Comparison of ENCODE assay signal across 9 mouse cellular contexts in genomic region chr5:37826706-37827625, GRCm38 (mm10). TPM values are rescaled to one million over a fixed set of nuclear protein-coding genes. Genes with fewer than 3 reads are reported as not detected.
DNase-seq lines count a peak whose midpoint lies in the region; ATAC-seq and TF ChIP-seq lines count a peak whose summit lies in the region.
"Had no signal": no experiment of that assay in that cellular context is flagged by ENCODE, and none has a peak within 500 bp of the region (broad histone marks: within the 10 kb centered on the region; RNA-seq: fewer than 3 reads in every experiment).

No protein-coding gene starts in this region.

- no peak overlapping the region for H3K9ac ChIP-seq in heart, embryonic 15.5 days

- ATAC-seq in heart, embryonic 15.5 days (replicated peaks; ENCODE audit: insufficient number of reproducible peaks, insufficient read depth, low FRiP score, low read depth) = no peak
- ATAC-seq in megakaryocyte progenitor cell, adult 5-6 weeks (replicated peaks; ENCODE audit: poor library complexity) = 0 out of 2 replicates have a peak, but pooled peaks have one; percentile 15

- 1% methylated on average over 59 of the region's 59 CpGs for WGBS in heart, embryonic 15.5 days

- peaks cover 3% of the 10 kb centered on the region; the same call in 1 of the 2 replicates for H3K4me1 ChIP-seq in brown adipose tissue, adult 24 weeks (ENCODE audit: control insufficient read depth, insufficient read depth, insufficient read length, low read length)
- peaks cover 40% of the 10 kb centered on the region for H3K4me1 ChIP-seq in heart, embryonic 15.5 days (replicated peaks)

- no peaks in the 10 kb centered on the region for H3K36me3 ChIP-seq in heart, embryonic 15.5 days

- intact Hi-C loops in gastrocnemius, adult 2 months (cut with DNase I) = no loop called here
- intact Hi-C loops in gastrocnemius, postnatal 14 days (cut with DNase I; ENCODE audit: low total_unique reads) = no loop called here

- H3K27me3 ChIP-seq in heart, embryonic 15.5 days = peaks cover 97% of the 10 kb centered on the region

- H3K27ac ChIP-seq in gastrocnemius, adult 2 months = no peak overlapping the region
- H3K27ac ChIP-seq in brown adipose tissue, adult 24 weeks (replicated peaks; ENCODE audit: low read depth, low read length) = no peak overlapping the region
- H3K27ac ChIP-seq in heart, embryonic 15.5 days = no peak overlapping the region

- no peaks in the 10 kb centered on the region for H3K9me3 ChIP-seq in heart, embryonic 15.5 days (replicated peaks)

- H3K4me3 ChIP-seq in gastrocnemius, adult 2 months = peak overlapping the region; percentile 55
- peak overlapping the region; percentile 6; the same call in 1 of the 2 replicates for H3K4me3 ChIP-seq in brown adipose tissue, adult 24 weeks (ENCODE audit: insufficient read depth, low read depth, low read length)
- peak overlapping the region; percentile 6; the same call in 1 of the 2 replicates for H3K4me3 ChIP-seq in heart, embryonic 15.5 days

- peak overlapping the region; percentile 14; the same call in 1 of the 2 replicates for H3K4me2 ChIP-seq in heart, embryonic 15.5 days

- TF ChIP-seq CTCF in gastrocnemius, adult 2 months (IDR thresholded peaks at IDR 0.05) = no peak

- DNase-seq in gastrocnemius, adult 2 months = no peak
- DNase-seq in gastrocnemius, postnatal 14 days = no peak
- DNase-seq in urinary bladder, adult 2 months (ENCODE audit: low spot score) = no peak
- no peak for DNase-seq in urinary bladder, postnatal 4 days (ENCODE audit: low spot score in 2 of 2)
- DNase-seq in adrenal gland, adult 18-20 months (ENCODE audit: low spot score in 2 of 2) = no peak
- DNase-seq: kidney, postnatal 10 days had no signal

RNA-seq across cellular contexts. Expression of gene Msx1, which starts 2.6 kb away (rescaled TPM):
- 1 to 10 TPM; 1.7 to 2.2 TPM for total RNA-seq in gastrocnemius, adult 2 months (2021)
- total RNA-seq in gastrocnemius, postnatal 14 days (2021) = 1 to 10 TPM; 2.9 to 3.8 TPM
- 1.8 and 2.9 TPM in 2 replicates for polyA plus RNA-seq in brown adipose tissue, adult 24 weeks (2012; ENCODE audit: insufficient read depth, insufficient read length, missing spikeins)
- 8.6 and 8.9 TPM in 2 replicates for polyA plus RNA-seq in heart, embryonic 15.5 days (2015; fragmentation: Nextera tagmentation; extraction: Ambion mirVana)
- total RNA-seq in megakaryocyte progenitor cell, adult 5-6 weeks (2015) = 0.07 TPM in 1 of 2 replicates, not detected in the other
- total RNA-seq in megakaryocyte progenitor cell, adult 5-6 weeks (2017) = not detected in 2 replicates
- polyA plus RNA-seq in urinary bladder, adult 2 months (2012; rRNA removed) = 2.9 and 3.3 TPM in 2 replicates
- total RNA-seq in adrenal gland, adult 18-20 months (2021) = 1 to 10 TPM; 1.1 to 2.1 TPM
